Mouse (Mus musculus): ENCODE results near the gene Ctbp2.

The Ctbp2 gene

DNA sequence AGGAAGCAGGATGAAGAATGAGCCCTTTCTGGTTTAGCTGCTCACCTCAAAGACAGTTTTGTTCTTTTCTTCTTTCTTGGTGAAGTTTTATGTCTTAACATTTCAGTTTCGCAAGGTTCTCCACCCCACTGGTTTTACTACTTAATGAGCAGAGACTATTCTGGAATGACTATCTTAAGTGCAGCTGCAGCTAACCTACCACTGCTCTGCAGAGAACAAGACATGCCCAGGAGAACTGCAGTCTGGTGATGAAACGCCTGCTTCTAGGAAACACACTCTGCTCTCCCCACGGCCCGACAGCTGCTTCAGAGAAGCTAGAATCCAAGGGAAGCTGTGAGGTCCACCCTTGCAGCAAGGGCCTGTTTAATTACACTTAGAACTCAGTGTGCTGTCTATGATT, 79.4 kb downstream of the Ctbp2 start:
- no peak for DNase-seq (ENCODE audit: extremely low spot score, low spot score)

- DNase-seq (ENCODE audit: extremely low spot score, low spot score) = no peak
These were observed 82.4 kb downstream of the Ctbp2 start for GRCm38 (mm10) chr7:133041784-133042183.

DNA sequence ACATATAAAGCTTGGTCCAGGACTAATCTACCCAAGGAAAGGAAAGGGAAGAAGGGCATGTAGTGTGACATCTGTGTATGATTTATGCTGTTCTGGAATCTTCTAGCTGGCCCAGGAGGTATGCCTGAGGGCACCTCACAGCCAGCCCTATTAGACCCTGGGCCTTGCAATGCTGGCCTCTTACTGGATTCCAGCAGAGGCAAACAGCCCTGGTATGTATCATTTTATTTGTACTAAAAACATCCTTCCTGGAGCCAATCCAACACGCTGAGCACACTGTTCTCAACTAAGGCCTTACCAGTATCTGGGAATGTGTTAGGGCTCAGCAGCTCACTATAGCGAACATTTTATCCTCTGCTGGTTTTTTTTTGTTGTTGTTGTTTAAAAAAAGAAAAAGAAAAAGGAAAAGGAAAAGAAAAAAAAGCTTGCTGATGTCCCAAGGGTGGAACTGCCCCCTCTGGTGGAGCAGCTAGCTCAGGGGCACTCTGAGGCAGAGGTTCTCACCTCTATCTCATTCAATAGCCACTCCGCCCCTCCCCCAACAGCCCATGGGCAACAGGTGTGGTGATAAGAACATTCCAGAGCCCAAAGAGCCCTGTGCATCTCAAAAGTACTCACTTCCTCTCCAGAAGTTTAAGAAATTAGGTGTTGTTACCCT, 83.3 kb downstream of the Ctbp2 start:
- DNase-seq (ENCODE audit: extremely low spot score, low spot score) = no peak

DNA sequence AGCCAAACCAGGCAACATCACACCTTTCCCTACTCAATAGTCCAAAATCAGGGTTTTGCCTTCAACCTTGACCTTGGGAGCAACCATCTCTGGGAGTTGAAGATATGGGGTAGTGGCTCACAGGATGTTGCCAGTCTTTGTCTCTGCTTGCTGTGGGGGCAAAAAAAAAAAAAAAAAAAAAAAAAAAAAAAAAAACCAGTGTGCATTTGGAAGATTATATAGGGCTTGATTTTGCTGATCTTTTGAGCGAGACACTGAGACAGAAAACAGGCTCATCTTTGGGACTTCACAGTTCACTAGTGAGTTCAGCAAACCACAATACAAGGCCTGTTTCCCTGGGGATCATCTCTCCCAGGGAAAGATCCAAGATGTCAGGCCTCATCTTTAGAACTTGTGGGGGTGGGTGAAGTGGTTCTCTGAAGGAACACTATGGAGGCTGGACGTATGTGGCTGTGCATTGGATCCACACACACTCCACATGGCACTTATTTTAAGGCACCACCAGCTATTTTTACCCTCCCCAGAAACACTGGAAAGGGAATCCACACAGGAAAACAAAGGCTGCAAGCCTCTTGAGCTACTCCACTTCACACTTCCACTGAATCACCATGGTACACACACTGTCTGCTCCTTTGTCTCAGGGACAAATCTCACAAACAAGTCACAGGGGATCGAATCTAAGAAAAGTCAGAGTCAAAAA, 84.4 kb downstream of the Ctbp2 start:
- no peak for DNase-seq (ENCODE audit: extremely low spot score, low spot score)

GRCm38 (mm10) chr7:133037618-133038017, 86.5 kb downstream of the Ctbp2 start:
- DNase-seq (ENCODE audit: extremely low spot score, low spot score) = peak; percentile 36

DNA sequence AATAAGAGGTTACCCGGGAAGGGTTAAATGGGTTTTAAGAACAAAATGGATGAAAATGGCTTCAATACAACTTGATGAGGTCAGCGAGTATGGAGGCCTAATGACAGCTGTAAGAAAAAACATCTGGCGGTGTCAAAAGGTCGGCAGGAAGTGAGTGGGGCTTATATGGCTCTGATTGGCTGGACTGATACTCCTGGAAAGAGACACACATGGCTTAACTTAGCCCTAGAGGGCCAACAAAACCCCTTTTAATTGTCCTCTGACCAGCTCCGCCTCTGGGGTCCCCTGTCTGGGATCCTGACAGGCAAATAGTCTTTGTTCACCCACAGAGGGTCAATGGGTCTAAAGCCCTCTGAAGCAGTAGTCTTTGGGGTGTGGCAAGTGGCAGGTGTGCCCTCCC, 86.9 kb downstream of the Ctbp2 start:
- peak; percentile 68 for DNase-seq (ENCODE audit: extremely low spot score, low spot score)

- no peak for DNase-seq (ENCODE audit: extremely low spot score, low spot score)
These were observed 88.3 kb downstream of the Ctbp2 start for GRCm38 (mm10) chr7:133035901-133036300.

GRCm38 (mm10) chr7:133032589-133033203, 91.5 kb downstream of the Ctbp2 start:
- peak; percentile 53 for DNase-seq (ENCODE audit: extremely low spot score, low spot score)

GRCm38 (mm10) chr7:133029496-133030047, 94.6 kb downstream of the Ctbp2 start:
- DNase-seq (ENCODE audit: extremely low spot score, low spot score) = no peak

DNA sequence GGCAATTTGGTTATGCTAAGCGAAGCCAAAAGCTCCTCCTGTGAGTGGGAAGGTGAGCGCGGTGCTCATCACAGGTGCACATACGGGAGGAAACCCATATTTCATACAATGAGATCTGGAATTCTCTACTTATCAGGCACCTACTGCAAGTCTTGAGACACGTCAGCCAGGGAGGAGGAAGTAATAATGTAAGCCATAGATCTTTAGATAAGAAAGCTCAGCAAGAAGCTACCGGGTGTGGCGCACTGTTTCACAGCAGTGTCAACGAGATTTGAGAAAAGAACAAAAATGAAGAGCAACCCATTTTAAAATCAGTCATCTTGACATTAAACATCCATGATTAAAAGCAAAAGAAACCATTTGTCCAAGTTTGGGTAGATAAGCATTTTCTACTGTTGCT, 95.2 kb downstream of the Ctbp2 start:
- DNase-seq (ENCODE audit: extremely low spot score, low spot score) = no peak

GRCm38 (mm10) chr7:133027930-133028329, 96.2 kb downstream of the Ctbp2 start:
- no peak for DNase-seq (ENCODE audit: extremely low spot score, low spot score)

- no peak for DNase-seq (ENCODE audit: extremely low spot score, low spot score)
These were observed 99.5 kb downstream of the Ctbp2 start for GRCm38 (mm10) chr7:133024694-133025093.

- no peak for DNase-seq (ENCODE audit: extremely low spot score, low spot score)
These were observed 104.6 kb downstream of the Ctbp2 start for GRCm38 (mm10) chr7:133019481-133020020.

DNA sequence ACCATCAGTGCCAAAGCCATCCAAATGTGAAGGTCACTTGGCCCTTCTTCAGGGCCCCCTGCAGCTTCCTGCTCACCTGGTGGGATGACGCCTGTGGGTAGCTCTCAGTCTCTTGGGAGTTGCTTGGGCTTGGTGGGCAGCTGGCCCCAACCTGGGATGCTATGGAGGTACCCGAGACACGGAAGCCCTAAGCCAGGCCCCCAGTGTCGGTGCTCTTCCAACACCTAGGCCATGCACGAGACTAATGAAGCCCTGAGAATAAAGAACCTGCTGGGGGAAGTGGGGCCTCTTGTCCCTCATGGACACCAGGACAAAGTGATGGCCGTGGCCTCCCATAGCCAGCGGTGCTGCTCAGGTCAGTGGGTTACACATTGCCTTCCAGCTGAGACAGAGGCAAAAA, 105.2 kb downstream of the Ctbp2 start:
- no peak for DNase-seq (ENCODE audit: extremely low spot score, low spot score)

DNA sequence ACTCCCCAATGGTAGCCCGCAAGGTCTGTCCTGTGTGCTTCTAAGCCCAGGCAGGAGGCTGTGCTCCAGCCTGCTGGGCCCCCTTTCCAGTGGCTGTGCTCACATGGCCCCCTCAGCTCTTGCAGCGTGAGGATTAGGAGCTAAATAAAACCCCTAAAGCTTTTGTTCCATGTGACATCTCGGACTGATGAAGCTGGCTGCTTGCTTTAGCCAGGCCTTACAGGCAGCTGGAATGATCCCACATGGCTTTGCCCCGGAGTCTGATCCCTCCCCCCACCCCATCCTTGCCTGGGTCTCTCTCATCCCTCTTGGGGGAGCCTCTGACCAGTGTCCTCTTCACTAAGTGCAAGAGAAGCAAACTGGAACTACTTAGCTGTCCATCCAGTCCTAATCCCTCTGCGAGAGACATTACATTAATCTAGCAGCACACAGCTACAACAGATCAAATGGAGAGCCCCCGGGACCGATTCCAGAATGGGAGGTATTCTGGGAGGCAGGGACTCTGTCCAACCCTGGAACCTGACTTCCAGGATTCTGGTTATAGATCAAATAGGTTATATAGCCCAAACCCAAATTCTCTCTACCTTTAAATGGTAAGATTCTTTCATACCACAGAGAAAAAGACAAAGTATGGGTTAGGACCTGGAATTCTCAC, 108.6 kb downstream of the Ctbp2 start:
- DNase-seq (ENCODE audit: extremely low spot score, low spot score) = no peak

- no peak for DNase-seq (ENCODE audit: extremely low spot score, low spot score)
These were observed 109.5 kb downstream of the Ctbp2 start for GRCm38 (mm10) chr7:133014631-133015030.

- DNase-seq (ENCODE audit: extremely low spot score, low spot score) = no peak
These were observed 110.2 kb downstream of the Ctbp2 start for GRCm38 (mm10) chr7:133013923-133014322.

DNA sequence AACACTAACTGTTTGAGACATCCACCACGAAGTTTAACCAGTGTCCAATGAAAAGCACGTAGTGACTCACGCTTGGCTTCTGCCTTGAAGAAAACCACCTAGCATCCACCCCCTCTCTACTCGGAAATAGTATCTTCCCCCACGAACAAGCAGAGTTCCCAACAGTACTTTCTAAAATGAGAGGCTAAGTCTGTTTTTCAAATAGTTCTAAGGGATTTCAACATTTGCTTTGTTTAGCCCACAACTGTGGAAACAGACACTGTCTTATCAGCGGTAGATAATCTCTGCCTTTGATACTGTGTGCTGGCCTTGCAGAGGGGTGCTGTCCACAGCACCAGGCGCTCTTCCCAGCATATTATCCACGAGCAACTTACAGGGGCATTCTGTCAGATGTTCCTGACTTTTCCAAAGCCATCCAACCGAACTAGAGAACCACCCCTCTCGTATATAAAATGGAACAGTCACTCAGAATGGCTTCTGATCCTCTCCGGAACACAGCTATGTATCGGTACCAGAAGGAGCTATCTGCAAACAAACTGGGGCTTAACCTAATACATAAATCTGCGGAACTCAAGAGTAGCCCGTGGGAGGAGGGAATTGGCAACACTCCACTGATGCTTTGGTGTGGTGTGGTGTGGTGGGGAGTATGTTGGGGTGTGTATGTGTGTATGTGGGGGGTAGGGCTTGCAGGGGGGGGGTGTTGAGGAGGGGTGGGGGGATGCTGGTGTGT, 111.4 kb downstream of the Ctbp2 start:
- no peak for DNase-seq (ENCODE audit: extremely low spot score, low spot score)

GRCm38 (mm10) chr7:133011611-133012010, 112.5 kb downstream of the Ctbp2 start:
- no peak for DNase-seq (ENCODE audit: extremely low spot score, low spot score)

- DNase-seq (ENCODE audit: extremely low spot score, low spot score) = no peak
These were observed 113.0 kb downstream of the Ctbp2 start for GRCm38 (mm10) chr7:133011191-133011590.

DNA sequence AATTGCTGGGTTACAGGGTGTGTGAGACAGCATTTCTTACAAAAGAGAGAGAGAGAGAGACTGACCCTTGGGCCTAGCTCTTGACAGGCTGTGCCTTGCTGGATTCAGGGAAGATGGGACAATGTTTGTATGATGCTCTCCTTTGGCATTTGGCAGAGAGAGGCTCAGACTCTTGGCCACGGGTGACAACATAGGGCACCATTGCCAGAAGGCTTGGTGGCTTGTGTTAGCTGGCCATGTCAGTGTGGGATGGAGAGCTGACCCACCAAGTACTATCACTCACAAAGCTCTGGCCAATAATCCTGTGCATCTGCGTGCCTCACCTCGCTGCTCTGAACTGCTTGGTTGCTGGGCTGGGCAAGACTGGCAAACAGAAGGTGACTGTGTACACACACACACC, 113.7 kb downstream of the Ctbp2 start:
- no peak for DNase-seq (ENCODE audit: extremely low spot score, low spot score)
